Mouse (Mus musculus): ENCODE results near the gene Aldh1b1. TPM values are rescaled to one million over a fixed set of nuclear protein-coding genes. Genes with fewer than 3 reads are reported as not detected.

Aldh1b1 gene
- polyA plus RNA-seq, 1 experiment from 2014 or later, result 11.4 TPM

- WGBS, result 2% methylated on average over 16 of the region's 16 CpGs
- ATAC-seq (ENCODE audit: low FRiP score, low read depth), result no peak
- H3K4me2 ChIP-seq (replicated peaks), result peak overlapping the region; percentile 47
- 0 out of 2 replicates have a peak overlapping the region, but pooled peaks have one; percentile 1 for H3K4me3 ChIP-seq
- no peak overlapping the region for H3K27ac ChIP-seq
- H3K9me3 ChIP-seq, result no peaks in the 10 kb centered on the region
- H3K4me1 ChIP-seq, result peaks cover 41% of the 10 kb centered on the region
- H3K9ac ChIP-seq, result no peak overlapping the region; the same call in 1 of the 2 replicates
- no peaks in the 10 kb centered on the region for H3K36me3 ChIP-seq
- peaks cover 8% of the 10 kb centered on the region; the same call in 1 of the 2 replicates for H3K27me3 ChIP-seq (replicated peaks)
Observed at GRCm38 (mm10) chr4:45765121-45765564, 33.7 kb upstream of the Aldh1b1 start.

GRCm38 (mm10) chr4:45765565-45766201 lies 33.1 kb upstream of the Aldh1b1 start:
- peak overlapping the region; percentile 47 for H3K4me2 ChIP-seq (replicated peaks)
- peaks cover 47% of the 10 kb centered on the region for H3K4me1 ChIP-seq
- WGBS, result 1% methylated on average over 14 of the region's 18 CpGs
- H3K36me3 ChIP-seq, result no peaks in the 10 kb centered on the region
- H3K9me3 ChIP-seq, result no peaks in the 10 kb centered on the region
- H3K9ac ChIP-seq, result no peak overlapping the region; the same call in 1 of the 2 replicates
- ATAC-seq (ENCODE audit: low FRiP score, low read depth), result peak; percentile 61; the same call in 1 of the 2 replicates
- no peak overlapping the region for H3K27ac ChIP-seq
- peaks cover 8% of the 10 kb centered on the region; the same call in 1 of the 2 replicates for H3K27me3 ChIP-seq (replicated peaks)
- 0 out of 2 replicates have a peak overlapping the region, but pooled peaks have one; percentile 1 for H3K4me3 ChIP-seq

- Histone ChIP-seq H3K27ac (no peak overlapping the region), H3K4me2 (replicated peaks) (no peak overlapping the region), H3K4me3 (no peak overlapping the region), H3K36me3 (no peaks in the 10 kb centered on the region), H3K27me3 (replicated peaks) (peaks cover 8% of the 10 kb centered on the region; the same call in 1 of the 2 replicates), H3K4me1 (peaks cover 56% of the 10 kb centered on the region), H3K9me3 (no peaks in the 10 kb centered on the region), H3K9ac (no peak overlapping the region)
- ATAC-seq (ENCODE audit: low FRiP score, low read depth), result no peak
- 80% methylated on average over 7 of the region's 7 CpGs for WGBS
Observed at GRCm38 (mm10) chr4:45766774-45767173, 32.0 kb upstream of the Aldh1b1 start.

GRCm38 (mm10) chr4:45767891-45768558 lies 30.8 kb upstream of the Aldh1b1 start:
- no peak overlapping the region for H3K4me2 ChIP-seq (replicated peaks)
- no peaks in the 10 kb centered on the region for H3K9me3 ChIP-seq
- peaks cover 54% of the 10 kb centered on the region for H3K4me1 ChIP-seq
- no peak for ATAC-seq (ENCODE audit: low FRiP score, low read depth)
- WGBS, result 69% methylated on average over 11 of the region's 11 CpGs
- H3K9ac ChIP-seq, result no peak overlapping the region
- no peak overlapping the region for H3K27ac ChIP-seq
- no peak overlapping the region for H3K4me3 ChIP-seq
- H3K36me3 ChIP-seq, result no peaks in the 10 kb centered on the region
- H3K27me3 ChIP-seq (replicated peaks), result peaks cover 8% of the 10 kb centered on the region; the same call in 1 of the 2 replicates

- peaks cover 8% of the 10 kb centered on the region; the same call in 1 of the 2 replicates for H3K27me3 ChIP-seq (replicated peaks)
- H3K4me3 ChIP-seq, result no peak overlapping the region
- no peaks in the 10 kb centered on the region for H3K36me3 ChIP-seq
- H3K4me2 ChIP-seq (replicated peaks), result no peak overlapping the region
- peaks cover 43% of the 10 kb centered on the region for H3K4me1 ChIP-seq
- WGBS, result 47% methylated on average over 10 of the region's 10 CpGs
- ATAC-seq (ENCODE audit: low FRiP score, low read depth), result no peak
- H3K9ac ChIP-seq, result no peak overlapping the region
- no peak overlapping the region for H3K27ac ChIP-seq
- no peaks in the 10 kb centered on the region for H3K9me3 ChIP-seq
Observed at GRCm38 (mm10) chr4:45769141-45769540, 29.7 kb upstream of the Aldh1b1 start.

DNA sequence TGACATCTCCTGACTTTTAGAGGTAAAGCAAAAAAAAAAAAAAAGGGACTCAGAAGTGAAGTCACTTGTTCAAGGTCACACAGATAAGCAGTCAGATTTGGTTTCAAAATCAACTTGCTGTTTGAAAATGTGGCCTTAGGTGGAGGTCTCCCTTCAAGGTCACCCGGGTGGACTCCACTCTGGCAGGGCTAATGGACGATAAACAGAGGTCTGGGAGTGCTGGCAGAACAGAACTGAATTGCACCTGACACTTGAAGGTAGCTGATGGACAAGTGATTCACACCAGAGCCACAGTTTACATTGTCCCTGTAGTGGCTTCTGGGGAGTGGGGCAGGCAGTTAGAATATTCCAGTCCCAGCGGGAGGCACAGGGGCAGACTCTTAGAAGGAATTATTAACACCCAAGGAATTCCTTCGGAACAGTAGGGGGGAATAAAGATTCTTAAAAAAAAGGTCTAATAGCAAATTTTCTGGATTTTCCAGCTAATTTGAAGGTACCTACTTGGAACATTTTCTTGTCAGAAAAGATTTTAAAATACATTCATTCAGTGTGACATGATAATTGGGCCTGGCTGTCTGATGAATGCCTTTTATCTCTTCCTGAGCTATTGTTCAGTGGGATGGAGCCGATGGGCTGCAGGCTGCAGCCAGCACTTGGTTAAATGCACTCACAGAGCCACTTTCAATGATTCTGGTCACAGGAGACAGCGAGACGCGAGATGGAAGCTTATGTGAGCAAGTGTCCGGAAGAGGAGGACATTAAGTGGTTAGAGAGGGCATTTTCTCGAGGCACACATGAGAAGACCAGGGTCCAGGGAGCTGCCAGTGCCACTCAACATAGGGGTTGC lies 28.8 kb upstream of the Aldh1b1 start:
- Histone ChIP-seq H3K9ac (no peak overlapping the region), H3K36me3 (no peaks in the 10 kb centered on the region), H3K27me3 (replicated peaks) (peaks cover 8% of the 10 kb centered on the region; the same call in 1 of the 2 replicates), H3K4me2 (replicated peaks) (0 out of 2 replicates have a peak overlapping the region, but pooled peaks have one; percentile 18), H3K27ac (no peak overlapping the region), H3K4me1 (peaks cover 34% of the 10 kb centered on the region), H3K4me3 (no peak overlapping the region), H3K9me3 (no peaks in the 10 kb centered on the region)
- no peak for ATAC-seq (ENCODE audit: low FRiP score, low read depth)
- 6% methylated on average over 10 of the region's 10 CpGs for WGBS

GRCm38 (mm10) chr4:45770638-45771033 lies 28.2 kb upstream of the Aldh1b1 start:
- H3K4me3 ChIP-seq, result no peak overlapping the region
- H3K4me1 ChIP-seq, result peaks cover 28% of the 10 kb centered on the region
- peaks cover 8% of the 10 kb centered on the region; the same call in 1 of the 2 replicates for H3K27me3 ChIP-seq (replicated peaks)
- no peaks in the 10 kb centered on the region for H3K9me3 ChIP-seq
- no peak overlapping the region for H3K27ac ChIP-seq
- 8% methylated on average over 4 of the region's 4 CpGs for WGBS
- no peak overlapping the region for H3K9ac ChIP-seq
- H3K36me3 ChIP-seq, result no peaks in the 10 kb centered on the region
- ATAC-seq (ENCODE audit: low FRiP score, low read depth), result no peak
- H3K4me2 ChIP-seq (replicated peaks), result 0 out of 2 replicates have a peak overlapping the region, but pooled peaks have one; percentile 18

DNA sequence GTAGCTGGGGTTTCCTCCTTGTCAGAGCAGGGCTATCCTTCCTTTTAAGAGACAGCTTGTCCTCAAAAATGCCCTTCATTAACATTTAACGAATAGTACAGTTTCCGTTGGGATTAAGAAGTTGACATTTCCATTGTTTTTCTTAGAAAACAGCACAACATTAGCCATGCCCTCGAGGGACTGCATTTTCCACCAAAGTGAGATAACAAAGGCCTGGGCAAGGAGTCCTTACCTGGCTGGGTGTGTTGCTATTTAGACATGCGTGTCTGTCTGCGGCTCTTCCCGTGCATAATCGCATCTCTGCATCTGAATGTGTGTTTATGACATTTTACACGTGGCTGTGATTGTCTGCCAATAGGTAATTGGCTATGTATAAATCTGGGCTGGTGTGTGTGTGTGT lies 27.6 kb upstream of the Aldh1b1 start:
- Histone ChIP-seq H3K4me3 (no peak overlapping the region), H3K9me3 (no peaks in the 10 kb centered on the region), H3K4me2 (replicated peaks) (no peak overlapping the region), H3K9ac (no peak overlapping the region), H3K27me3 (replicated peaks) (peaks cover 8% of the 10 kb centered on the region; the same call in 1 of the 2 replicates), H3K27ac (no peak overlapping the region), H3K36me3 (no peaks in the 10 kb centered on the region), H3K4me1 (peaks cover 22% of the 10 kb centered on the region)
- ATAC-seq (ENCODE audit: low FRiP score, low read depth), result no peak
- WGBS, result 23% methylated on average over 8 of the region's 8 CpGs

DNA sequence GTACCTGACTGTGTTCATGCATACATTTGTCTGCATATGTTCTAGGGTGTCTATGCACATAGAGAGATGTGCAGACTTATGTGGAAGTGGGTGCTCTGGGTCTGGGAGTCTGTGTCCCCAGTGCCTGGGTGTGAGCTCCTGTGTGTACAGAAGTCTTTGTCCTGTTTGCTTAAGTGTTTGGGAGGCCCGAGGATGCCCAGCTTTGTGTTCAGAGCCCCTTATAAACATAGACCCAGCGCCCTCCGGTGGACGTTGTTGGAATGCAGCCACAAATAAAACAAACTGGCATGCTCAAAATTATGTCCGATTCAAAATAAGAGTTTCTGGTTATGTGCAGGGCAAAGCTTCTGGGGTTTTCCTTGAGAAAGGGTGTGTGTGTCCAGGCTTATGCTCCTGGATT lies 27.2 kb upstream of the Aldh1b1 start:
- no peak overlapping the region for H3K27ac ChIP-seq
- H3K9ac ChIP-seq, result no peak overlapping the region
- peaks cover 8% of the 10 kb centered on the region; the same call in 1 of the 2 replicates for H3K27me3 ChIP-seq (replicated peaks)
- peak; percentile 74; the same call in 1 of the 2 replicates for ATAC-seq (ENCODE audit: low FRiP score, low read depth)
- H3K4me2 ChIP-seq (replicated peaks), result no peak overlapping the region
- H3K36me3 ChIP-seq, result no peaks in the 10 kb centered on the region
- H3K9me3 ChIP-seq, result no peaks in the 10 kb centered on the region
- WGBS, result 3% methylated on average over 5 of the region's 5 CpGs
- H3K4me3 ChIP-seq, result no peak overlapping the region
- peaks cover 19% of the 10 kb centered on the region for H3K4me1 ChIP-seq

GRCm38 (mm10) chr4:45783671-45784070 lies 15.2 kb upstream of the Aldh1b1 start:
- Histone ChIP-seq H3K4me3 (no peak overlapping the region), H3K4me1 (no peaks in the 10 kb centered on the region), H3K9me3 (no peaks in the 10 kb centered on the region), H3K27ac (no peak overlapping the region), H3K4me2 (replicated peaks) (no peak overlapping the region), H3K27me3 (replicated peaks) (no peaks in the 10 kb centered on the region), H3K9ac (no peak overlapping the region), H3K36me3 (no peaks in the 10 kb centered on the region)
- WGBS, result 70% methylated on average over 1 of the region's 1 CpGs
- ATAC-seq (ENCODE audit: low FRiP score, low read depth), result no peak

DNA sequence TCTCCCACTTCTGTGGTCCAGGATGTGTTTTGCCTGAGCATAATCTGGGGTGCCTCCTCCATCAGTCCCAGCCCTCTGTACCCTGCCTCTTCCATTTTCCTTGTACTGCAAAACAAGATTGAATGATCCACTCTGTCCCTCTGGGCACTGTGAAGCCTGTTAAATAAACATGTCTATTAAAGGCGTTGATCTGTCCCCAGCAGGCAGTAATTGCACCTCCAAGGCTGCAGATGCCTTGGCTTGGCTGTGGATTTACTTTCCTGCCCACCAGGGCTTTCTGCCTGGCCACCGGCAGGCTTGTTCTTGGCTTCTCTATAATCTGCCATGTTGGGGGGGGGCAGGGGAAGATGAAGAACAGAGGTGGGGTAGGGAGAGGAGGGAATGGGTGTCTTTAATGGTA lies 12.9 kb upstream of the Aldh1b1 start:
- Histone ChIP-seq H3K27me3 (replicated peaks) (no peaks in the 10 kb centered on the region), H3K27ac (no peak overlapping the region), H3K4me3 (no peak overlapping the region), H3K4me1 (peaks cover 4% of the 10 kb centered on the region), H3K36me3 (no peaks in the 10 kb centered on the region), H3K9me3 (no peaks in the 10 kb centered on the region), H3K4me2 (replicated peaks) (no peak overlapping the region), H3K9ac (no peak overlapping the region)
- 18% methylated on average over 2 of the region's 2 CpGs for WGBS
- no peak for ATAC-seq (ENCODE audit: low FRiP score, low read depth)

DNA sequence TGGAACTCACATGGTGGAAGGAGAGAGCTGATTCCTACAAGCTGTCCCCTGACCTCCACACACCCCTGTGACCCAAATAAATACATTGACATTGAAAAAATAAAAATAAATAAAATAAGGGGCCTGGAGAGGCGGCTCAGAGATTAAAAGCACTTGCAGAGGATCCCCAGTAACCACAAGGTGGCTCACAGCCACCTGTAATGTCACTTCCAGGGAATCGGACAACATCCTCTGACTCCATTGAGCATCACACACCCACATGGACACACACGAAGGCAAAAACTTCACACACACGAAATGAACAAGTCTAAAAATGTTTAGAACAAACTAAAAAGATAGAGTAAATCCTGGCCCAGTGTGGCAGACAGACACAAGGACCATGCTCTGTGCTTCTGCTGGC lies 12.1 kb upstream of the Aldh1b1 start:
- no peak overlapping the region for H3K4me2 ChIP-seq (replicated peaks)
- no peak overlapping the region for H3K4me3 ChIP-seq
- no peaks in the 10 kb centered on the region for H3K9me3 ChIP-seq
- H3K4me1 ChIP-seq, result peaks cover 4% of the 10 kb centered on the region
- no peaks in the 10 kb centered on the region for H3K36me3 ChIP-seq
- no peaks in the 10 kb centered on the region for H3K27me3 ChIP-seq (replicated peaks)
- no peak overlapping the region for H3K27ac ChIP-seq
- no peak for ATAC-seq (ENCODE audit: low FRiP score, low read depth)
- no peak overlapping the region for H3K9ac ChIP-seq
- 52% methylated on average over 4 of the region's 4 CpGs for WGBS

Data from neural tube, embryonic 12.5 days (tissue).